Mouse (Mus musculus): ENCODE measurements around the gene Rufy1. TPM values are rescaled to one million over a fixed set of nuclear protein-coding genes. Genes with fewer than 3 reads are reported as not detected.
"Not testable (repeated sequence)": the region's sequence is repeated elsewhere in the genome, so short reads cannot be mapped to it uniquely, and the experiment has no call there.

The Rufy1 gene
- 10 to 100 TPM; 29.2 to 30.3 TPM for total RNA-seq (2021)
- long read RNA-seq, experiment 1, transcript Rufy1-201 (18 exons, 2,688 nt): major isoform, 46 of 67 reads
- long read RNA-seq, experiment 1, partial matches to known transcripts: 8 of 67 reads
- long read RNA-seq, experiment 1, other reads (novel, unspliced or antisense): 13 of 67 reads
- long read RNA-seq, experiment 2, transcript Rufy1-201 (18 exons, 2,688 nt): major isoform, 30 of 42 reads
- long read RNA-seq, experiment 2, partial matches to known transcripts: 3 of 42 reads
- long read RNA-seq, experiment 2, other reads (novel, unspliced or antisense): 9 of 42 reads

DNA sequence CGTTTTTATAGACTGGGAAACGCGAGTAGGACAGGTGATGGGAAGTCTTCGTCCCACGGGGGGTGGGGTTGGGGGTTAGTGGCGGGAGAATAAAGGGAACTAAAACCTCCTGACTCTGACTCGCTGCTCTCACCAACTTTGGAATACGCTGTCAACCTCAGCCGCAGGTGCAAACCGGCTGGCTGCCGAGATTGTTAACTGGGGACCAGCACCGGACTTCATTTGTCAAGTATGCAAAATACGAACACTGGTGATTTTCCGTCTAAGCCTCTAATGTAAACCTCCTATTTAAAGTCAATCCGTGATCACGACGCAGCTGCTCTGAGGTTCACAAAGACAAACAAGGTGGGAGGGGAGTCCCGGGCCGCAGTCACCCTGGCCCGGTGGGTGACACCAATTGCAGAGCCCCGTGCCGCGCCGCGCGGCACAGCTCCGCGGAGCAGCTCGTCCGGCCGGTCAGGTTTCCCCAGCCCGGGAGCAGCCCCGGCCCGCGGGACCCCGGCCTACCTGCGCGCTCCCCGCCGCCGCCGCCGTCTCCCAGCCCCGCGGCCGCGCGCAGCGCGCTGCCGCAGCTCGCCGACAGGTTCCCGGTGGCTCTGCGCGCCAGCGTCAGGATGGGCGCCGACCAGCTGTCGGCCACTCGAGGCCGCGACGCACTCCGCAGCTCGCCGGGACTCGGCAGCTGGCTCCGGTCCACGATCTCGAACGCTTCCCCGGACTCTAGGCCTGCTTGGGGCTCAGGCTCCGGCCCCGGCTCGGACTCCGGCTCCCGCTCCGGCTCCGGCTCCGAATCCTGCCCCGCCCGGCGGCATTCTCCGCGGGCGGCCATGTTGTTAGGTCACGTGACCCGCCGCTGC, at the start of gene Rufy1:
Gene Rufy1, minus strand, starts transcription at position 849 of the 857 bp plus-strand sequence.
- DNase-seq (ENCODE audit: low spot score in 2 of 2): peak; percentile 74 to 79

DNA sequence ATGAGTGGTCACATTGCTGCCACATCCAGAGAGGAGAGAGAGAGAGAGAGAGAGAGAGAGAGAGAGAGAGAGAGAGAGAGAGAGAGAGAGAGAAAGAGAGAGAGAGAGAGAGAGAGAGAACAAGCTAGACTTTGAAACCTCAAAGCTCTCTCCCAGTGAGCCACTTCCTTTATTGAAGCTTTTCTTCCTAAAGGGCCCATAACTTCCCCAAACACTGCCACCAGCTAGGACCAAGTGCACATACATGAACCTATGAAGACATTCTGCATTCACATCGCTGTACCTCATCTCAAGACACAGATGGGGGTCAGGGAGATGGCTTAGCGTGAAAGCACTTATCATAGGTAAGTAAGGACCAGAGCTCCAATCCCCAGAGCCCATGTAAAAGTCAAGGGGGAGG, 47.1 kb upstream of the Rufy1 start:
- no peak for DNase-seq (ENCODE audit: low spot score in 2 of 2)

DNA sequence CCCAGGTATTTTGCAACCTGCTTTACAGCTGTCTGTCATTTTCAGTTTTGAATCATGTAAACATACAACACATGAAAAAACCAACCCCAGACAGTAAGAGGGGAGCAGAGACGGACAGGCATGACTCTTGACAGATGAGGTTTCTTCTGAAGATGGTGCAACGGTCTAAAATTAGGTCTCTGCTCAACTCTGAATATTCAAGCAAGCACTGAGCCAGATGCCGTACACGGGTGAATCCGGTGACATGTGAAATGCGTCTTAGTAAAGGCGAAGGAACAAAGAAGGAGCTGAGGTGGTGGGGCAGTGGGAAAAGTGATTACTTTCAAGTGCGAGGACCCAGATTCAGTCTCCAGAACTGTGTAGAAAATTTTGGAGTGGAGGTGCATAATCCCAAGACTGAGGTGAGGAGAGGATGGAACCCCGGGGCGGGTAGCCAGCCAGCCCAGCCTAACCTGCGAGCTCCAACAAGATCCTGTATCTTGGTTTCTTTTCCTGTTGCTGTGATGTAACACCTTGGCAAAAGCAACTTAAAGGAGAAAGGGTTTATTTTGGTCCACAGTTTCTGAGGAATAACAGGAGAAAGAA, 46.7 kb upstream of the Rufy1 start:
- DNase-seq (ENCODE audit: low spot score in 2 of 2): peak in 1 of 2 experiments; percentile 6

- DNase-seq (ENCODE audit: low spot score in 2 of 2): no peak
These were observed 46.0 kb upstream of the Rufy1 start for GRCm38 (mm10) chr11:50476971-50477370.

- DNase-seq (ENCODE audit: low spot score in 2 of 2): no peak
These were observed 43.0 kb upstream of the Rufy1 start for GRCm38 (mm10) chr11:50473933-50474332.

GRCm38 (mm10) chr11:50472161-50472939, 41.4 kb upstream of the Rufy1 start:
- no peak for DNase-seq (ENCODE audit: low spot score in 2 of 2)

- no peak for DNase-seq (ENCODE audit: low spot score in 2 of 2)
These were observed 30.6 kb upstream of the Rufy1 start for GRCm38 (mm10) chr11:50461481-50461880.

DNA sequence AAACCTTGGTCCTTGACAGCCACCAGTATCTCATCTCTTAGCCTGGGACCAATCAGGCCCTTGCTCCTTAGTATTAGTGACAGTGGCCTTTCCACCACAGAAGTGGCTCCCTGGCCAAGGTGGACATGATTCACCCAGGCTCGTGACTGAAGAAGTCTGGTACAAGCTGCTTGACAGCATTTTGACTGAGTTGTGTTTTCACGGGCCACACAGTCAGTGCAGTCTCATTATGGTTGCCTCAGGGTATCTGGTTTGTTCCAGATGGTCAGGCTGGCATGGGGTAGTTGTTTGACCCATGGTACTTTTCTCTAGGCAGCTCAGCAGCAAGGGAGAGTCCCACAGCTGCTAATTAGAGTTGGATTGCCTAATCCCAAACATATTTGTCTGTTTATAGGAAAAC, 28.3 kb upstream of the Rufy1 start:
- no peak for DNase-seq (ENCODE audit: low spot score in 2 of 2)

GRCm38 (mm10) chr11:50457111-50457911, 26.4 kb upstream of the Rufy1 start:
- peak in 1 of 2 experiments; percentile 38 for DNase-seq (ENCODE audit: low spot score in 2 of 2)

DNA sequence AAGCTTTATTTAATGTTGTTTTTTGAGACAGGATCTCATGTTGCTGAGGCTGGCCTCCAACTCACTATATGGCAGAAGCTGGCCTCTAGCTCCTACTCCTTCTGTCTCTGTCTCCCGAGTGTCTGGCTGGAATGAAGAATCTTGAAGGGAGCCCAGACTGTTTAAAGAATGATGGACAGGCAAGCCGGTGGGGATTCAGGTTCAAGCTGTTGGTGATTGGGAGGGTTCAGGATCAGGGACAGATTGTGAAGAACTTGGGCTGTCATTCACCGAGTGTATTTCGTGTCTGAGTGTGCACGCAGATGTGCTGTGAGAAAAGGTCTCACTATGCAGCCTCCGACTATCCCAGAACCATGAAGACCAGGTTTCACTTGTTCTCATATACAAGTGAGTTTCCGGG, 25.5 kb upstream of the Rufy1 start:
- DNase-seq (ENCODE audit: low spot score in 2 of 2): no peak

GRCm38 (mm10) chr11:50454934-50455333, 24.0 kb upstream of the Rufy1 start:
- DNase-seq (ENCODE audit: low spot score in 2 of 2): no peak

DNA sequence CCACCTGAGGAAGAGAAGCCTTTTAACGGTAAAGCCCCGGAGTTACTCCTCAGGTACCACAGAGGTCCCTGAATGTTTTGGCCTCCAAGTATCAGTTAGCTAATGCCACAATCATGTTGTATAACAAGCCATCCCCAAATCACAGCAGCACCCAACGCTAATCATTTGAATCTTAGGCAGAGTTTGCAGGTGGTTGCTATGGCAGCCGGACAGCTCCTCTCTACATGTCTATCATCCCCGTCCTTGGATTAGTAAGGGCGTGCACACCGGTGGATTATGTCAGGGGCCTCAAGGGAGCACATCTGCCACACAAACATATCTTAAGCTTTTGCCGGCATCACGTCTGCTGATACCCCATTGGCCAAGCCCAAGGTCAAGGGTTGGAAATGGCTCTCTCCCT, 19.3 kb upstream of the Rufy1 start:
- DNase-seq (ENCODE audit: low spot score in 2 of 2): no peak

DNA sequence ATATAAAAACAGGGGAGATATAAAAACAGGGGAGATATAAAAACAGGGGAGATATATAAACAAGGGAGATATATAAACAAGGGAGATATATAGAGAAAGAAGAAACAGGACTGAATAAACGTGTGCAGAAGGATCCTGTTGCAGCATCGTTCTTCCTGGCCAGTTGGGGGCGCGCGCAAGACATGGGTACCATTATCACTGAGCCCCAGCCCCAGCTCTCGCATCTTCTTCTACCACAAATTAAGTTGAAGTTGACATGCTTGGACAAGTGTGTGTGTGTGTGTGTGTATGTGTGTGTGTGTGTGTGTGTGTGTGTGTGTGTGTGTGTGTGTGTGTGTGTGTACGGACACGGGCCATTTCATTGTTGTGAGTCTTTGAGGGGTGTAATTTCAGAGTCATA, 17.2 kb upstream of the Rufy1 start:
- not testable (repeated sequence) for DNase-seq (ENCODE audit: low spot score in 2 of 2)

GRCm38 (mm10) chr11:50443259-50444065, 12.5 kb upstream of the Rufy1 start:
- DNase-seq (ENCODE audit: low spot score in 2 of 2): no peak

DNA sequence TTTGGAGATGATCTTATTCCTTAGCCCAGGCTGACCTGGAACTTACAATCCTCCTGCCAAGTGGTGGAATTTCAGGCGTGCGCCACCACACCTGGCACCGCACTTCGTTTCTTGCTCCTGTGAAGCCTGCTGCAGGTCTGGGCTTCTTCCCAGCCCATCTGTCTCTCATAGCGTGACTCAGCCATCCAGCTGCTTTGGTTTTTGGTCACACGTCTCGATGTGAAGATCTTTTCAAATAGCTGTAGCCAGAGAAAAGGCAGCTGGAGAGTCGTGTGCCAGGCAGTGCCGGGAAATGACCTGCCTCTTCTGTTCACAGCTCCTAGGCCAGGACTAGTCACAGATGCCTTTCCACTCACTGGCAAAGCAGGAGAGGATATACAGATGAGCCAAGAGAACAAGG, 10.7 kb upstream of the Rufy1 start:
- peak; percentile 70 to 71 for DNase-seq (ENCODE audit: low spot score in 2 of 2)

GRCm38 (mm10) chr11:50440691-50441090, 9.8 kb upstream of the Rufy1 start:
- DNase-seq (ENCODE audit: low spot score in 2 of 2): no peak

DNA sequence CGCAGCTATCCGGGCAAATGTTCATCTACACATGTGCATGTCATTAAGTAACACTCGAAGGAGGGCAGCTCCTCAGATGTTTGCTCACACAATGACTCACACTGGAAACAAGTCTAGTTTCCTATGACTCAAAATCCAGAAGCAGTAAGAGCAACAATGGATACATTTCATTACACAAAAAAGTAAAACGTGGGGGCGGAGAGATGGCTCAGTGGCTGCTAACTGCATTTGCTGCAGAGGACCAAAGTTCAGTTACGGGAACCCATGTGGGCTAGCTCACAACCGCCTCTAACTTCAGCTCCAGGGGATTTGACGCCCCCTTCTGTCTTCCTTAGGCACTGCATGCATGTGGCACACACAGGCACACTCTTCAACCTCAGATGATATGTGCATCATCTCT, 8.9 kb upstream of the Rufy1 start:
- DNase-seq (ENCODE audit: low spot score in 2 of 2): peak in 1 of 2 experiments; percentile 27

- no peak for DNase-seq (ENCODE audit: low spot score in 2 of 2)
These were observed 2.0 kb upstream of the Rufy1 start for GRCm38 (mm10) chr11:50432896-50433295.

- no peak for DNase-seq (ENCODE audit: low spot score in 2 of 2)
These were observed 1.1 kb upstream of the Rufy1 start for GRCm38 (mm10) chr11:50432069-50432440.
